Mouse (Mus musculus): ENCODE results near the gene Ndufa11.
A peak's percentile ranks its signal among the peaks of the same experiment; 100 is the strongest.

Gene Ndufa11

GRCm38 (mm10) chr17:56717363-56718058 is at the start of gene Ndufa11, which contains the start of gene Vmac:
Gene Ndufa11 (plus strand): TSS chr17:56717767.
Gene Vmac (minus strand): TSS chr17:56718022.
- peak; percentile 94 for DNase-seq (ENCODE audit: low spot score)

GRCm38 (mm10) chr17:56668384-56669144 is 49.0 kb upstream of the Ndufa11 start:
- peak; percentile 86 for DNase-seq (ENCODE audit: low spot score)

DNA sequence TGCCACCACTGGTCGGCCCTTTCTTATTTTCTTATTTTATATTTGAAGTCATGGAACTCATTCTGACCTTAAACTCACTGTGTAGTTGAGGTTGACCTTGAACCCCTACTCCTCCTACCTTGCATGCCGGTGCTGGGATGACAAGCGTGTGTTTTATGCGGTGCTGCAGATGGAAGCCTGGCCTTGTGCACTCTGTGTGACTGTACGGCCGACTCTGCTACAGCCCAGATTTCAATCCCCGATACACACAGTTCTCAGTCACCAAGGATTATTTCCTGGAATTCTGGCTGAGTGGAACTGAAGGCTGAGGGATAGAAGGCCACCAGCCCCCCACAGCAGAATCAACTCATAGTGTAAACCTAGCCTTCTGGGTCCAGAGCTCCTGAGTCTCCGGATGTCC is 47.8 kb upstream of the Ndufa11 start:
- no peak for DNase-seq (ENCODE audit: low spot score)

- peak; percentile 98 for DNase-seq (ENCODE audit: low spot score)
Observed at GRCm38 (mm10) chr17:56672941-56673646, 44.5 kb upstream of the Ndufa11 start, which contains the start of gene Ranbp3. Gene Ranbp3 (plus strand): TSS chr17:56673294.

- no peak for DNase-seq (ENCODE audit: low spot score)
Observed at GRCm38 (mm10) chr17:56673647-56674416, 43.7 kb upstream of the Ndufa11 start.

GRCm38 (mm10) chr17:56681791-56682190 is 35.8 kb upstream of the Ndufa11 start:
- no peak for DNase-seq (ENCODE audit: low spot score)

- DNase-seq (ENCODE audit: low spot score): no peak
Observed at GRCm38 (mm10) chr17:56682880-56683279, 34.7 kb upstream of the Ndufa11 start.

GRCm38 (mm10) chr17:56683546-56684140 is 33.9 kb upstream of the Ndufa11 start:
- DNase-seq (ENCODE audit: low spot score): no peak

- no peak for DNase-seq (ENCODE audit: low spot score)
Observed at GRCm38 (mm10) chr17:56684649-56685048, 32.9 kb upstream of the Ndufa11 start.

DNA sequence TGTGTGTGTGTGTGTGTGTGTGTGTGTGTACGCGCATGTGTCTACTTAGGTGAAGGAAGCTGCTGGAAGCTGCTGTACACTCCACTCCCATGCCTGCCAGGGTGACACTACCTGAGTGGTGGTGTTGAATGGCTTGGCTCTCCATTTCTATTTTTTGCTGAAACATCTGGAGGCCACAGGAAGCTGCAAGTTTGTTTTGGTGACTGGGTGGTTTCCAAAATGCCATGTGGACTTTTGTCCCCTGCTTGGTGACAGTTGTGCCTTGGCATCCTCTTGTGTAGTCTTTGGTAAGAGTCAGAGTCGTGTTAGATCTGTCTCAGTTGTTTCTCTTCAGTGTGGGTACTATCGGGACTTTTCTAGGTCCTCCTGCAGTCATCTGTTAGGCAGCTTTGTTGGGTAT is 30.8 kb upstream of the Ndufa11 start:
- DNase-seq (ENCODE audit: low spot score): no peak

- DNase-seq (ENCODE audit: low spot score): no peak
Observed at GRCm38 (mm10) chr17:56688045-56688444, 29.5 kb upstream of the Ndufa11 start.

DNA sequence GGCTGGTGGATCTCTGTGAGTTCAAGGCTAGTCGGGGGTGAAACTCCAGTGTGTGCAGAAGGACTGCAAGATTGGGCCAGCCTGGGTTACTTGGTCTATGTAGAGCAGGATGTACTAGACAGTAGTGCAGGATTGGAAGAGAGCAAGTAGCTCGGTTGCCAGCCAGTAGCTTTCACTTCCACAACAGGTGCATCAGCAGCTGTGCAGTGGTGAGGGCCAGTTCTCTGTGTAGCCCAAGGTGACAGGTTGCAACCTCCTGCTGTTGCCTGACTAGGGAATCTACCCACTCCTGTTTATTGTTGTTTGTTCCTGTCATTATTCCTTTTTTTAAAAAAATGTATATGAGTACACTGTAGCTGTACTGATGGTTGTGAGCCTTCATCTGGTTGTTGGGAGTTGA is 28.9 kb upstream of the Ndufa11 start:
- no peak for DNase-seq (ENCODE audit: low spot score)

- no peak for DNase-seq (ENCODE audit: low spot score)
Observed at GRCm38 (mm10) chr17:56693395-56693794, 24.2 kb upstream of the Ndufa11 start.

DNA sequence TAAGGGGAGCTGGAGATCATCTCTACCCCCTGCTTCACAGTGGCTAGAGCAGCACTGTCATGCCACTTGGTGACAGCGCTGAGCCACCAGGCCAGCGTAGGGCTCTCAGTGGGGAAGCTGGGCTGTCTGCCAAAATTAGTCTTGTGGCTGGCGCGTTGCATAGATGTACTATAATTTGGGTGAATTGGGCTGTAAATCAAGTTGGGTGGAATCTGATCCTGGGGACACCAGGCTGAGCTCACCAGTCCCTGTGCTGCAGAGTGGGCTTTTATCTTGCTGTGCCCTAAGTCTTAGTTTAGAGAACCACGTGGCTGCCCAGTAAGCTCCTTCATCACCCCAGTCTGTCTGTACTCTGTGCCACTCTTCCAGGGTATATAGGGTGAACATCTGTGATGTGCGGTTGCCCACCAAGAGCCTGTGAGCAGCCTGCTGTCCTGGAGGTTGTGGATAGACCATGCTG is 23.7 kb upstream of the Ndufa11 start:
- DNase-seq (ENCODE audit: low spot score): no peak

DNA sequence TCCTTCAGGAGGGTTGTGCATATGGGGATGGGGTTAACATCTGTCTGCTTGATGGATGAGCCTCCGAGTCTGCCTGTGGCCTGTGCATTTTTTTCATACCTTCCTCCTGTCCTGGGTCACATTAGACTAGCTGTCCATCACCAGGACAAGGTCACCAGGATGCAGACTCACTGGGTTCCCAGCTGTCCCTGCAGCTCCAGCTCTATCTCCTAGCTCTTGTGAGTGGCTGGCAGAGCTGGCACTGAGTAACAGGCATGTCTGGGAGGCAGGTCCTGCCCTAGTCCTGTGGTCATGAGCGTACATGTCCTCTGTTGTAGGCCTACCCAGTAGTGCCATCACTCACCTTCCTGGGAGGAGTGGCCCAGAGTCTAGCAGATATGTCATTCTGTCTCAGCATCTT is 17.1 kb upstream of the Ndufa11 start:
- no peak for DNase-seq (ENCODE audit: low spot score)

DNA sequence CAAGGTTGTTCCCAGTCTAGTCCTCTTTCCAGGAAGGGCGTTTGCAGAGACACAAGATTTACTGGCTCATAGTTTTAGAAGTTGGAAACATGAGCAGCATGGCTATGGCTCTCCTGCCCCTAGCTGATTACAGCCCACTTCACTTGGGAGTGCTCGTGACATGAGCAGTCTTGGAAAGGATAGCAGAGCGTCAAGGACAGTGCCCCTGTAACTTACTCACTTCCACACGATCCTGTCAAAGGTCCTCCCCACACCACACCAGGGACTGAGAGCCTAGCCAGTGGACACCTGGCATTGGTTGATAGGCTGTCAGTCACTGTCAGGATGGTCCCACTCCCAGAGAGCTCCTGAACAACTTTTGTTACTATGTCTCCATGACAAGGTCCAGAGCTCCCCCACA is 14.5 kb upstream of the Ndufa11 start:
- DNase-seq (ENCODE audit: low spot score): no peak

DNA sequence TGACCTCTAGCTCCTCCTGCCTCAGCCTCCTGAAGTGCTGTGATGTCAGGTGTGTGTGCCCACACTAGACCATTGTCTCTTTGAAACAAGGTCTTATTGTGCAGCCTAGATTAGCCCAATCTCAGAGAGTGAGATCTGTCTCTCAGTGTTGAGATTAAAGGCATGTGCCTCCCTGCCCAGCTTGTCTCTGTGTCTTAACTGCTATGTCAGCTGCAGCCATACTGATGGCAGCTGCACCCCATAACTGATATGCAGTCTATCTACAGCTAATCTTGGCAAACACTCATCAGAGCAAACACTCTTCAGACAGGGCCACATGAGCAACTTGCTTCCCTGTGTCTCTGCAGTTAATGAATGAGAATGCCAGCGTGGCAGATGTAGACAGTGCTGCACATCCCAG is 11.1 kb upstream of the Ndufa11 start:
- DNase-seq (ENCODE audit: low spot score): no peak

GRCm38 (mm10) chr17:56708692-56709091 is 8.9 kb upstream of the Ndufa11 start:
- DNase-seq (ENCODE audit: low spot score): no peak

GRCm38 (mm10) chr17:56709708-56710107 is 7.9 kb upstream of the Ndufa11 start:
- DNase-seq (ENCODE audit: low spot score): no peak

DNA sequence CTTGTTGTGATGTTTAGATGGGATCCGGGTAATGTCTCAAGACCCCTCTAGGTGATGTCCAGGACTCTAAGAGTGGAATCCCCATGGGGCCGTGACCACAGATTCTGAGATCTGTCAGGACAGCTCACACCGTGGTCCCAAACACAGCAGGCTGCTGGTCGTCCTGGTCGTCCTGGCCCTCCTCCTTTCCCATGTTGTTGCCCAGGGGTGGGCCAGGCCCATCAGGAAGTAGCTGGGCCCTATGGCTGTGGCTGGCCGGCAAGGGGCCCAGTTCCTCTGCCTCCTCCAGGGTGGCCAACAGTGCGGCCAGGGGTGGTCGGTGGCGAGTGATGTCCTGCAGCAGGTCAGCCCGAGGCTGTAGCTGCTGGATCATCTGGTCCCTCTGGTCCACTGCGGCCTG is 2.2 kb upstream of the Ndufa11 start:
- DNase-seq (ENCODE audit: low spot score): no peak

DNA sequence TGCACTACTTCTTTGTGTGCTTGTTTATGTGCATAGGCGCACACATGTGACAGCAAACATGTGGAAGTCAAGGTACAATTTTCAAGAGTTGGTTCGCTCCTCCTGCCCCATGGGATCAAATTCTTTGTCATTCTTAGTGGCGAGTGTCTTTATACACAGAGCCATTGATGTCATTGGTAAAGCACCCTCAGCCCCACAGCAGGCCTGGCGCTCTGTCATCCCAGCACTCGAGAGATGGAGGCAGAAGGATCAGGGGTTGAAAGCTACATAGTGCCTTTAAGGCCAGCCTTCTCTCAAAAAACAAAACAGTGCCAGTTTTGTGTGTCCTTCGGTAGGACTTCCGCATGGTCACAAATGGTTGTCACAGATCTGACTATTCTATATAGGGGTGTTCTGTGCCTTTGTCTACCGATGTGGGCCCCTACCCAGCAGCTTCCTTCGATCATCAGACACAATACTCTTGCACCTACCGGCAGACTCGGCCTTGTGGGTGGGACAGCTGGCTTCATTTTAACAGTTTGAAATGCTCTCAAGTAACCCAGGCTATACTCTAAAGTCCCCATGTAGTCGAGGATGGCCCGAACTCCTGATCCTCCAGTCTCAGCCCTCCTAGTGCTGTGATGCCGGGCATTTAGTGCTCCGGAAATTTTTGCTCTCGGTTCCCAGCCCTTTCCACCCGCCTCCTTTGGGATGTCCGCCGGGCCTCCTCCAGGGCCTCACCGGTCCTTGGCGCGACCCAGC is 1.5 kb upstream of the Ndufa11 start:
- no peak for DNase-seq (ENCODE audit: low spot score)
